Mouse (Mus musculus): Measurements from ENCODE around the gene Nxph1. TPM values are rescaled to one million over a fixed set of nuclear protein-coding genes. Genes with fewer than 3 reads are reported as not detected.

The Nxph1 gene
- total and polyA plus RNA-seq, 3 experiments: not detected

GRCm38 (mm10) chr6:9040991-9041390 is 92.8 kb downstream of the Nxph1 start:
- H3K27me3 ChIP-seq (ENCODE audit: control insufficient read depth in 1 of 2, insufficient read depth in 2 of 2, low read length in 2 of 2): no peaks in the 10 kb centered on the region
- no peaks in the 10 kb centered on the region for H3K4me1 ChIP-seq (ENCODE audit: control insufficient read depth in 1 of 2, insufficient read depth in 2 of 2, low read length in 2 of 2)
- no peaks in the 10 kb centered on the region for H3K9me3 ChIP-seq (replicated peaks; ENCODE audit: insufficient read depth, low read length)
- H3K36me3 ChIP-seq (ENCODE audit: control insufficient read depth in 1 of 2, insufficient read depth in 2 of 2, low read length in 2 of 2): no peaks in the 10 kb centered on the region
- no peak overlapping the region for H3K9ac ChIP-seq (ENCODE audit: control insufficient read depth, low read depth, low read length, poor library complexity, severe bottlenecking)
- no peaks in the 10 kb centered on the region for H3K79me2 ChIP-seq (ENCODE audit: control insufficient read depth, insufficient read depth, low read length, poor library complexity)
- TF ChIP-seq SMC3 (IDR thresholded peaks at IDR 0.05; ENCODE audit: low read depth, low read length): no peak
- TF ChIP-seq UBTF (IDR thresholded peaks at IDR 0.05; ENCODE audit: borderline replicate concordance, insufficient read depth, low read depth, low read length): no peak
- TF ChIP-seq CHD1 (IDR thresholded peaks at IDR 0.05; ENCODE audit: low read depth, low read length): no peak
- no peak for TF ChIP-seq MXI1 (IDR thresholded peaks at IDR 0.05; ENCODE audit: low read depth, low read length)
- no peak for TF ChIP-seq TCF12 (IDR thresholded peaks at IDR 0.05; ENCODE audit: low read depth, low read length)
- no peak for TF ChIP-seq JUND (IDR thresholded peaks at IDR 0.05; ENCODE audit: low read depth, low read length)
- TF ChIP-seq GATA1 (IDR thresholded peaks at IDR 0.05; ENCODE audit: low read depth, low read length): no peak
- no peak for TF ChIP-seq ZC3H11A (IDR thresholded peaks at IDR 0.05; ENCODE audit: low read depth, low read length)
- TF ChIP-seq USF1 (IDR thresholded peaks at IDR 0.05; ENCODE audit: low read depth, low read length): no peak
- no peak for TF ChIP-seq SIN3A (IDR thresholded peaks at IDR 0.05; ENCODE audit: low read length)
- no peak for DNase-seq (ENCODE audit: low read depth, low spot score)
- no peak overlapping the region for H3K27ac ChIP-seq (ENCODE audit: control insufficient read depth, low read depth, low read length)
- no peak overlapping the region for H3K4me3 ChIP-seq (ENCODE audit: control insufficient read depth in 1 of 2, insufficient read depth in 1 of 2, low read depth in 2 of 2, low read length in 2 of 2)

- no peaks in the 10 kb centered on the region for H3K4me1 ChIP-seq (ENCODE audit: control insufficient read depth in 1 of 2, insufficient read depth in 2 of 2, low read length in 2 of 2)
- H3K79me2 ChIP-seq (ENCODE audit: control insufficient read depth, insufficient read depth, low read length, poor library complexity): no peaks in the 10 kb centered on the region
- H3K9ac ChIP-seq (ENCODE audit: control insufficient read depth, low read depth, low read length, poor library complexity, severe bottlenecking): no peak overlapping the region
- no peak overlapping the region for H3K27ac ChIP-seq (ENCODE audit: control insufficient read depth, low read depth, low read length)
- H3K9me3 ChIP-seq (replicated peaks; ENCODE audit: insufficient read depth, low read length): no peaks in the 10 kb centered on the region
- TF ChIP-seq CHD1 (IDR thresholded peaks at IDR 0.05; ENCODE audit: low read depth, low read length): no peak
- TF ChIP-seq SMC3 (IDR thresholded peaks at IDR 0.05; ENCODE audit: low read depth, low read length): no peak
- no peak for TF ChIP-seq ELF1 (IDR thresholded peaks at IDR 0.05; ENCODE audit: low read depth, low read length)
- no peak for TF ChIP-seq GABPA (IDR thresholded peaks at IDR 0.05; ENCODE audit: low read depth, low read length)
- no peak for TF ChIP-seq MYB (IDR thresholded peaks at IDR 0.05; ENCODE audit: low read depth, low read length)
- no peak for TF ChIP-seq MAFK (IDR thresholded peaks at IDR 0.05; ENCODE audit: borderline replicate concordance, low read depth, low read length)
- TF ChIP-seq USF2 (IDR thresholded peaks at IDR 0.05; ENCODE audit: borderline replicate concordance in 1 of 2, insufficient read depth in 1 of 2, low read depth in 1 of 2, low read length in 2 of 2): no peak
- no peak for TF ChIP-seq MAX (IDR thresholded peaks at IDR 0.05; ENCODE audit: low read length)
- TF ChIP-seq SIN3A (IDR thresholded peaks at IDR 0.05; ENCODE audit: low read length): no peak
- no peak for TF ChIP-seq USF1 (IDR thresholded peaks at IDR 0.05; ENCODE audit: low read depth, low read length)
- no peaks in the 10 kb centered on the region for H3K27me3 ChIP-seq (ENCODE audit: control insufficient read depth in 1 of 2, insufficient read depth in 2 of 2, low read length in 2 of 2)
- no peaks in the 10 kb centered on the region for H3K36me3 ChIP-seq (ENCODE audit: control insufficient read depth in 1 of 2, insufficient read depth in 2 of 2, low read length in 2 of 2)
- H3K4me3 ChIP-seq (ENCODE audit: control insufficient read depth in 1 of 2, insufficient read depth in 1 of 2, low read depth in 2 of 2, low read length in 2 of 2): no peak overlapping the region
- DNase-seq (ENCODE audit: low read depth, low spot score): no peak
Observed at GRCm38 (mm10) chr6:9042391-9042790, 94.2 kb downstream of the Nxph1 start.

Data from MEL (cell line).